Mouse (Mus musculus): ENCODE data around the gene Gas2l1.
A peak's percentile ranks its signal among the peaks of the same experiment; 100 is the strongest.

Gene Gas2l1

DNA sequence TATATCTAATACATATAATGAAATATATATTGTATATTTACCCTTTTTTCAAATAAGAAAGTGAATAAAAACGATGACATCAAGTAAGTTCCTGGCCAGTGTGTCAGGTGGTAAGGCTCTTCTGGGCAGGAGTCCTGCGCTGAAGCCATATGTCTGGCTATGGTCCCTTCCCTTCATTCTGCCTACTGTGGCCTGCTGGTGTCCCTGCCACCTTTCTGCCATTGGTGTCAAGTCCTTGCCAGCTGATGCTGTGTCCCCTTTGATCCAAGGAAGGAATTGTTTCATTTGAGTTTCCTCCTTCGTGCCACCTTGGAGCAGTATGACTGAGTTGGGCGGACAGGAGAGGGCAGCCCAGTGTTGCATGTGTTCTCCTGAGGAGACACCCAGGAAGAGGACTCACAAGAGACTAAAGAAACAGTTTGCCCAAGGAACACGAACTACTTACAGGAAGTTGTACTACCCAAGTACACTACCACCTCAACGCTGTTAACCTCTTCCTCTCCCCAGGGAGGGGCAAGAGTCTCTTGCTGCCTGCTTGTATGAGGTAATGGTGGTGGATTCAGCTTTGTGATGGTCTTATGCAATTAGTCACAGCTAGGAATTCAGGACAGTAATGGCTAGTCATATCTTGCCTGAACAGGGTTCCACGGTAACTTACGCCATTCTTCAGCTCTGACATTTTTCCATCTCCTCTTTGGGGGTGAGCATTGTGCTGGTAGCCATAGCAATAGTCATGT, 22.3 kb downstream of the Gas2l1 start:
- no peak for DNase-seq (ENCODE audit: low spot score)

DNA sequence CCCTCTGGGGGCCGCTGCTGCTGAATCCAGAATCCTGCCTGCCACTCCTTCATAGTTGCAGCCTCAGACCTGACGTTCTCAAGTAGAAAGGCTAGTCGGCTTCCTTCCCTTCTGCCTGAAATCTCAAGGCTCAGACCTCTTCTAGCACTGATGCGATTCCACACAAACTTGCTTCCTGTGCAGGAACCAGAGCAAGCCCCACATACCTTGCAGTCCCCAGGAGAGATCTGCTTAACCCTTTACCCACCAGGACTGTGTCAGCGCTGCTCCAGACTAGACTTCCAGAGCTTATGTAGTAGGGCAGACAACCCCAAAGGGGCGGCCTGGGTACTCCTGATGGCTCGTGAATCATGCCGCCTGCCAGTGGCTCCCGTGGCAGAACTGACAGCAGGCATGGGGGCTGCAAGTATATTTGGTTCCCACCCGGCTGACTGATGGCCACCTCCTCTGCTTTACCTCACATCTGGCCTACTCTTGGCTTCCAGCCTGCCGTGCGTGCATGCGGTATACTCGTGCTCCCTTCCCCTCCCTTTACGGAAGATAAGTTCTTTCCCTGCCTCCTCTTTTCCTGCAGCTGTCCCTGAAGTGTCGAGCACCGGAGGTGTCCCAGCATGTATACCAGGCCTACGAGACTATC, 23.9 kb downstream of the Gas2l1 start:
- DNase-seq (ENCODE audit: low spot score) = no peak

DNA sequence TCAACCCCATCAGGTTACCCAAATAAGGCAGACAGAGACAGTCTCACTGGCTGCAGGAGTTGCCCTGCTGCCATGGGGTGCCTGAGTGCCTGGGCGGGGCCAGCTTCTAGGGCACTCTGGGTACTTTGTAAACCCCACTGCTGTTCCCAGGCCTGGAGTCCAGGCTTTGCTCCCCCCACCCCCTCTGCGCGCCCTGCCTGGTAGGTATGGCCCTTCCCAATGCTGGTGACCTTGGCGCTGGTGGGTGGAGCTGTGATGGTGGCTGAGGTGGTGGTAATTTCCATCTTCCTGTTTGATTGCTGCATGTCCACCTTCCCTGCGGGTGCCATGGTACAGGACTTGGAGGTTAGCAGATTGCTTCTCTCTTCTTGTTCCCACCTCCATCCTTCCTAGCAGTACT, 24.5 kb downstream of the Gas2l1 start:
- no peak for DNase-seq (ENCODE audit: low spot score)

DNA sequence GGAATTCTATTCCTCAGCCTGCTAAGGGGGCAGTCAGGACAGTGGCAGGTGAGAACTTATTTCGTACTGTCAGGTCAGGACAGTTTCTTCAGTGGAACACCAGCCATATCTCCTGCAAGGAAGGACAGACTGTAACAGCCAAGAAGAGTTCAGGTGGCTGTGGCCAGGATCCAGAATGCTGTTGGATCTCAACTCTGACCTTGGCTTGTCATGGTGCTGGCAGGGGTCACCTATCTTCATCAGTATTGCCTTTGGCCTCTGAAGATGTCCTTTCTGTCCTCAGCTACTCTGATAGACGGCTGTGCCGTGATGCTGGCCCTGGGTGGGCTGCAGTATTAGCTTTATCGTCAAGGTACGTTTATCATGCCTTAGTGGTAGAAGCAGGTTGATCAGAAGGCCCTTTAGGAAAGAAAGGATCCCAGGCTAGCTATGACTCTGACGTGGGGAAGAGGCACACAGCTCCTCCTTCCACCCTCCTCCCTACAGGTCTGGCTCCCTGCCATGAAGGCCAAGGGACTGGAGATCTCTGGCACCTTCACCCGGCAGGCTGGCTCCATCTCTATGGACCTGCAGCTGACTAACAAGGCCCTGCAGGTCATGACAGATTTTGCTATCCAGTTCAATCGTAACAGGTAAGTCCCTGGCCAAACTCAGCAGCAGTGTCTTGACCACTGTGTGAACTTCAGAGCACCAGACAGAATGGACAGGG, 27.8 kb downstream of the Gas2l1 start:
- DNase-seq (ENCODE audit: low spot score) = peak; percentile 65

DNA sequence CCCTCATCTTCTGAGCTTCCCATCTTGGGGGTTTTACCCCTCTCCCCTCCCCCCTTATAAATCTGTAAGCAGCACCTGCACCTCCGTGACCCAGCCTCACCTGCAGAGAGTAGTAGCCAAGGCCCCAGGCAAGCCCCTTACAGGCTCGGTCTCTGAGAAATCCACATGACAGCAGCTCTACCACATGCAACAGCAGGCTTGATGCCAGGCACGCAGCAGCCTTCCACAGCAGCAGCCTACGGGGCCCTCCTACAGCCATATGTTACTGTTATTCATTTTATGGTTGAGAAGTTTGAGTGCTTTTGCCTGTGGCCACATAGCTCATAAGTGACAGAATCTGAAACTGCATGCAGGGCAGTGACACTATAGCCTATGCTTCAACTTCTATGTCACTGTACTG, 29.7 kb downstream of the Gas2l1 start:
- DNase-seq (ENCODE audit: low spot score) = no peak

DNA sequence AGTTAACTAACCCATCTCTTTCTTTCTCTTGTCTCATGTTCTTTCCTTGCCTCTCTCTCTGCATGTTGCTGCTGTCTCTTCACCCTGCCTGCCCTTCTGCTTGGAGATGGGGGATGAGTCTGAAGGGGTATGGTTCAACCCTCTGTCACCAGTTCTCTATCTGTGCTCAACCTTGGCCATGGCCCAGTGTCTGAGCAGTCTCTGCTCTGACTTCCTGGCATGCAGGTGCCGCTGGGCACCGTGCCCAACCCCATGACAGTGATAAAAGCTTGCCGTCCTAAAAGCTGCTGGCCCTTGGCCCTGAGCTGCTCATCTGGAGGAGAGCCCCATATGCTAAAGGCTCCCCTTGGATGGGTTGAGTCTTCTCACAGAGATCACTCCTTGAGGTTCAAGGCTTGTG, 32.0 kb downstream of the Gas2l1 start:
- peak; percentile 69 for DNase-seq (ENCODE audit: low spot score)

DNA sequence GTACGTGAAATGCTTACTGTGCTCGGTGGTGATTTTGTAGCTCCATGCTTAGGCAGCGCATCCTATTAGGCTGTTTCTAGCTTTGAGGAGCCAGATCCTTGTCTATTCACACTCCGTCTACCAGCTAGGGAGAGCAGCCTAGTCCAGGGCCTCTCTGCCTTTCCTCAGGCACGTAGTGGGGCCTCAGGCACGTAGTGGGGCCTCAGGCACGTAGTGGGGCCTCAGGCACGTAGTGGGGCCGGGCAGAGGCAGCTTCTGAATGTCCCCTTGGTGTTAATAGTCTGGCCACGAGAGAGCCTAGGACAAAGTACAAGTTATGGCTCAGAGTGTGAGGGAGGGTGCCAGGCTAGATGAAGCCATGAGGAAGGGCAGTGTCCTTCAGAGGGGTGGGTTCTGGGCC, 32.4 kb downstream of the Gas2l1 start:
- DNase-seq (ENCODE audit: low spot score) = no peak

DNA sequence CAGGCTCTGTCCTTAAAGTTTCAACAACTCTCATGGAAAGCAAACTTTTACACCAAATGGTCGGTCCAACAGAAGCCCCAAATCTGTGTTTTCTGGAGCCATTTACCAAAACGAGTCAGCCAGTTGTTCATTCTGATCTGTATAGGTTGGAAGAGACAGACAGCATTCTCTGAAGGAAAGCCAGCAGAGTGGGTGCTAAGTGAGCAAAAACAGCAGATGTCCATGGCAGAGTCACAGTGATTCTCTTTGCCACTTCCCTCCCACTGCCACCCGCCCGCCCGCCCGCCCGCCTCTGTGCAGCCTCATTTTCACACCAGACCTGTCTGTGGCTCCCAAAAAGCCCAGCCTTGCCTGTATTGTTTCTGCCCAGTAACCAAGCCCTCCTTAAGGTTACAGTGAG, 36.9 kb downstream of the Gas2l1 start:
- DNase-seq (ENCODE audit: low spot score) = no peak

DNA sequence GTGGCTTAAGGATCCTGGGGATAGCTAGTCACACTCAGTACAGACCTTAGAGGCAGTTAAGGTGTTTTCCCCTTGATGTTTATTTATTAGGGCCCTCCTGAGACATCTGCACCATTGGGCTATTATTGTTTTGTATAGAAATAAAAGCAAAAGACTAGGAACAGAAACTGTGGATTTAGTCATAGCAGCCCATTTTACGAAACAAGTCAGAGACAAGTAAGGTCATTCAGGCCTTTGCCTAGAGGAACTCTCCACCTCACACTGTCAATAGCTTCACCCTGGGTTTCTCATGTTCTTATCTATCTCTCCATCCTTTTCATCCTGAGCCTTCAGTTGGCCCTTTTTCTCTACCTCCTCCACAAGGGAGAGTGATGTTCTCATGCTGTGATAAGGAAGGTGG, 40.0 kb downstream of the Gas2l1 start:
- DNase-seq (ENCODE audit: low spot score) = no peak

DNA sequence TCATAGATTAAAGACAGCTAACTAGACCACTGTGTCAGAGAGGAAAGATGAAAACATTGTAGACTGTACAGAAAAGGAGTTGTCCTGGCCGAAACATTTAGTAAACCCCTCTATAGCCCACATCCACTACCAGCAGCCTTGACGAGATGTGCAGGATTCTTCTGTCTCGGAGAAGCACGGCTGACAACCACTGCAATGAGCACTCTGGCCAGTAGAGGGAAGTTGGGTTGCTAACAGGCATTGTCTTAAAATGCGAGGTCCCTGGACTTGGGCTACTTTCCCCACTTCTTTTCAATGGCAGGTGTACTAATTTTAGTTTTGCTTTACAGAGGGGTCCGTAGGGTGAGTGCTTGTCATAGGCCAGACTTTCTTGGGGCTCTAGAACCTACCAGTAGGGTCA, 47.6 kb downstream of the Gas2l1 start:
- DNase-seq (ENCODE audit: low spot score) = no peak

DNA sequence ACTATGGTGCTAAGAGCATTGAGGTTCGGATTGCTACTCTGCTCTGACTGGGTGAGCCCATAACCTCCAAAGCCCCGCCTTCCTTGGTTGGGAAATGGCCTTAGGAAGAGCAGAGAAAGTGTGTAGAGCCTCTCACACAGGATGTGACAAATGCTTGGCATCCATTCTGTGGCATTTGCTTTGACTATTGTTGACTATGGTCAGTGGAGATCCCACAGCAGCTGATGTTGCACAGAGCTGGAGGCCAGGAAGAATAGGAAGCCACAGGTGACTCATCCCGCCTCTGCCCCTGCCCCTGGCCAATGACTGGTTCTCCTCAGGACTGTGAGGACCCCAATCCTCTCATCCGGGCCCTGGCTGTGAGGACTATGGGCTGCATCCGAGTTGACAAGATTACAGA, 48.8 kb downstream of the Gas2l1 start:
- DNase-seq (ENCODE audit: low spot score) = no peak

DNA sequence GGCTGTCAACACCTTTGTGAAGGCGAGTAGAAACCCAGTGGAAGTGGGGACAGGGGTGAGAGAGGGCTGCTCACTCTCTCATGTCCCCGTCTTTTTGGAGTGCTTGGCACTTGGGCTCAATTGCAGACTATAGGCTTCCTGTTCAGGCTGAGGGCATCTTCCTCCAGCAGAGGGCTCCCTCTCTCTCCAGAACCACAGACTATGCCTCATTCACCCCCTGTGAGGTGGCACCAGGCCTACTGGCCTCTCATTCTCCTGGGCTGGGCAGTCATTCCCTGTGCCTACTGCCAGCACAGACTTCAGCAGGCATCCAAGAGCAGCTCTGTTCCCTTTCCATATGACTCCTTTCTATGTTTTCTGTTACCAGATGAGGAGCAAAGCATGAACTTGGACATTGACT, 49.4 kb downstream of the Gas2l1 start:
- peak; percentile 39 for DNase-seq (ENCODE audit: low spot score)

DNA sequence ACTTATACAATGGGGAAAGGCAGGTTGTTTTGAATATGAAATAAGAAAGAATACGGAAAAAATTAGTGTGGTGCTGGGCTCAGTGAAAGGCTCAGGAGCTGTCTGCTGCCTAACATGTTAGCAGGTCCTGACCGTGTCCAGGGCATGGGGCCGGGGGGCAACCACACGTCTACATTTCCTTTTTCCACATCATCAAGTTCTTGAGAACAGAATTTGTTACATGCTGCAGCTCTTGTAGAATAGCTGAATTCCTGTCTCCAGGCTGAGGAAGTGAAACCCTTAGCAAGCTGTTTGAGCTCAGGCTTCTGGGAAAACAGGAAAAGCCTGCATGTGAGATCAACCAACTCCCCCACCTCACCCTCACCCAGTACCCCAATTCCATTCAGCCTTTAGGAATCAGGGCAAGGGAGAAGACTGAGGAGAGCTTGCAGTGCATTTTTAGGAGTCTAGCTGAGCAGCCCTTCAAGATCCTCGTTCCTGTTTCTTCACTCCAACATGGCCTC, 52.9 kb downstream of the Gas2l1 start:
- no peak for DNase-seq (ENCODE audit: low spot score)

DNA sequence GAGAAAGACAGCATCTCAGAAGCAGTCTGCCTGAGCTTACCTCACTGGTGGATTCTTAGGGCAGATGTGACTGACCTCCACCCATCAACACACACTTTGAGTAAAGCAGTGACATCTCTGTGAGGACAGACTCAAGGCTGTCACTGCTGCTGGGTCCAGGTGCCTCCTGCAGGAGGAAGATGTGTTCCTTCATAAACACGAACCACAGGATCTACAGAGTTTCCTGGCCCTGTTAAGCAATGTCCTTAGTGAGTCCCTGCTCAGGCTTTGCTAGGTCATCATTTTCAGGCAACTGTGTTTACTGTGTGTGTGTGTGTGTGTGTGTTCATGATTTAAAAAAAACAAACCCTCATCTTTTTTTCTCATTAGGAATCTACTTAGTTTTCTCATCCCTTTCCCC, 53.6 kb downstream of the Gas2l1 start:
- no peak for DNase-seq (ENCODE audit: low spot score)

DNA sequence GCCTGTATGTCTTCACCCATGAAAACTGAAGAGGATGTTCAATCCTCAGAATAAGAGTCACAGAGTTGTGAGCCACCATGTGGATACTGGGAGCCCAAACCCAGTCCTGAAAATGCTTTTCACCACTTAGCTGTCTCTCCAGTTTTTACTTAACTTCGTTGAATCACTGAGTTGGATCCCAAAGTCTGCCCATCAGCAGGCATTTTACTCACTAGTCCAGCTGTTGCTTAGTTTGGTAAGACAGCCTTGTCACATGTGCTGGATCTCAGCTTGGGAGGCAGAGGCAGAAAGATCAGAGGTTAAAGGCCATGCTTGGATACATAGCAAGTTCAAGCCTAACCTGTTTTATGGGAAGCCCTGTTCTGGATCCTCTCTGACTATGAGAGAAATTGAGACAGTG, 54.9 kb downstream of the Gas2l1 start:
- no peak for DNase-seq (ENCODE audit: low spot score)

DNA sequence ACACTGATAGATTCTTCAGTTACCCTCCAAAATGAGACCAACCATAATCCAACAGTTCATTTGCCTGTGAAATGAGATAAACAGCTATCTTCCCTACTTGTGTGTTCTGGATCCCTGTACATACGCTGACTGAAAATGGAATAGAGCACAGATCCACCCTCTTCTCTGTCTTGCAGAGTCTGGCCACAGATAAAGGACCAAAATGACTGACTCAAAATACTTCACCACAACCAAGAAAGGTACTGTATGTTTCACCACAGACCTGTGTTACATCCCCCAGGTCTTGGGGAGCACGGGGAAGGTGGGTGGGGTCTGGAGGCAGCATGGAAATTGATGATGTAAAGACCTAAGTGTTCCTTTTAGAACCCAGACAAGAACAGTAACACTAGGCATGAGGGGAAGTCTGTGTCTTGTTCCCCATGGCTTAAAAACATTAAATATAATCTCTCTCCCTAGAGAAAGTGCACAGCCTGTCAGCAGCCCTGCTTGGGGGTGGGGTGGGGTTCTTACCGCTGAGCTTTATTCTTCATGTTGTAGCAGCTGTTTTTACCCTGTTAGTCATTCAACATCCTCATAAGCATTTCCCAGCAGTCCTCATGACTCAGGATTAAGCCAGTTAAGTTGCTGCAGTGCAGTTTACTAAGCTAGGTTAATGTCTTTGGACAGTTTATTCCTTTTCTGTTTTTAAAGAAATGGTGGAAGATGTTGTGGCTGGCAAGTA, 55.6 kb downstream of the Gas2l1 start:
- DNase-seq (ENCODE audit: low spot score) = no peak

DNA sequence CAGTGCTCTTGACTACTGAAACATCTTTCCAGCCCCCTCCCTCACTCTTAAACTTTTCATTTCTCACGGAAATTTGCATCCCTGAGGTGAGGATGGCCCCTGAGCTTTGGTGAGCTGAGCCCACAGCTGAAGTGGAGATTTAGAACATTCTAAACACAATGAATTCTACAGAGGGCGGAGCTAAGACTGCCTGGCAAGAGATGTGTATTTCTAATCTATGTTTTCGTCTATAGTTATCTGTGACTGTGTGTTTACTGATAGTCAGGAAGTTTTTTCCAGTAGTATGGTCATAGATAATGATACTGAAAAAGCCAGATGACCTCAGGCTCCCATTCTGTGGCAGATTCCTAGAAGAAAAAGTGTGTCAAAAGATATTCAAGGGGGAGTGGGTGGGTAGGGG, 56.3 kb downstream of the Gas2l1 start:
- DNase-seq (ENCODE audit: low spot score) = no peak

DNA sequence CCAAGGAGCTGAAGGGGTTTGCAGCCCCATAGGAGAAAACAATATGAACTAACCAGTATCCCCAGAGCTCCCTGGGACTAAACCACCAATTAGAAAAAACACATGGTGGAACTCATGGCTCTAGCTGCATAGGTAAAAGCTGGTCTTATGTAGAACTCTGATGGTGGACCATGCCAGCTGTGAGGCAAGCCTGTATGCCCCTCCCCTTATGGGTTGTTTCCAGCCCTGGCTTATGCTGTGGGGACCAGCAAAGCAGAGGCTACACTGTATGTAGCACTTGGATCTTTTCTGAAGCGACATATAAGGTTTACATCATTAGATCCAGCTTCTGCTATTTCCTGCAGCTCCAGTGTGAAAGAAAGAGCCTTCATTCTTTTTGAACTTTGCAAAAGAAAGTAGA, 57.9 kb downstream of the Gas2l1 start:
- no peak for DNase-seq (ENCODE audit: low spot score)

DNA sequence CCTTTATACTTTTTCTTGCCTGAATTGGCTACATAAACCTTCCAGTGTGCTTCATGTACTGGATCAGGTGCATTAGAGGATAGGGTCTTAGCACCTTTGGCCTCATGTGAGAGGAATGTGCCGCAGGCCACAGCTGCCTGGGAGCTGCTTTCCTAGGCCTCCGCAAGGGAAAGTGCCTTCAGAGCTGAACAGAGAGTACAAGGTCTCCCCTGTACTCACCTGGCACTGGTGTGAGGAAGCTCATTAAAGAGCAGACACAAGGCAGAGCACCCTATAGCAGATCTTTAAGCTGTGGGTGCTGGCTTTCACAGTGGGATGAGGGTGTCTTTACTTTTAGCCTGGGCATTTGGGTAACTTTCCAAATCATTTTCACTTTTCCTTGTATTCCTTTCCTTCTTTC, 59.6 kb downstream of the Gas2l1 start:
- no peak for DNase-seq (ENCODE audit: low spot score)

Data from ovary, adult 18-20 months (tissue).